Mouse (Mus musculus) heart, adult 2 months (tissue): ENCODE measurements around the gene 4921517D22Rik.

Experiments
- CTCF ChIP-seq: fragments of 200-600 bp; IDR thresholded peaks from 2 replicates; pipeline ENCODE4 v1.8.1; 2022; ENCODE audit warnings: antibody characterized with exemption, mild to moderate bottlenecking, moderate library complexity
- POLR2A ChIP-seq: fragments of 200-500 bp; IDR thresholded peaks from 2 replicates; pipeline ENCODE4 v1.6.1; 2011; ENCODE audit warnings: mild to moderate bottlenecking, low read depth, low read length, control low read depth; ENCODE audit not compliant: insufficient read depth

DNA sequence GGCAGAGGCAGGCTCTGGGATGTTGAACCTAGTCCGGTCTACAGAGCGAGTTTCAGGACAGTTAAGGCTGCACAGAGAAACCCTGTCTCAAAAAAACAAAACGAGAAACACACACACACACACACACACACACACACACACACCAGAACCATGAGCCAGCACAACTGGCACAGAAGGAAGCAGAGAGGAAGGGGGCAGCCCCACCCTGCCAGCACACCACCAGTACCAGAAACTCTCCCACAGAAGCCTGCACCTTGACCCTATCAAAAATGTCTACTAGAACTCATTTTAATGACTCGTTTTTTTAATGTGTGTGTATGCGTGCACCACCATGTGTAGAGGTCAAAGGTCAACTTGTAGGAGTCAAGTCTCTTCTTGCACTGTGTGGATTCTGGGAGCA, 44.1 kb downstream of the 4921517D22Rik start:
- TF ChIP-seq CTCF (no peak), POLR2A (no peak)
